Mouse (Mus musculus) ovary, postnatal 14 days (tissue): Measurements from ENCODE around the gene A730049H05Rik.

Source experiments
- DNase-seq: peaks from one replicate; pipeline ENCODE4 v3.0.0; 2022; ENCODE audit warnings: low spot score

A730049H05Rik gene

DNA sequence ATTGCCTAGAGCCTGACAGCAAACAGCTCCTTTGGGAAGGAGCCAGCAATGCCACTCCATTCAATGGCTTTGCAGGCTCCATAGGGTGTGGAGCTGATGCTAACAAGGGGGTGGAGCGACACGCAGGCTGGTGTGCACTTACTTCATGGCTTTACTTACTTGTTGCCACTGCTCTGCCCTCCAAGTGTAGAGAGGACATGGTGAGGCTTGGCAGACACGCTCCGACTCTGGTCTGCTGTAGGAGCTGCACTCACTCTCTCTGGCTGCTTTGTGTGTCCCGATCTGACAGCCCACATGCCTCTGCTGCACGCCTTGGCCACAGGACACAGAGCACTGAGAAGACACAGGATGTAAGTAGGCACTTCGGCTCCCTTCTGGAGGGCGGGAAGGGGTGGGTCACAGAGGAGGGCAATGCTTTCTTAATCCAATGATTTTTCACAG lies at the start of gene A730049H05Rik:
TSS of gene A730049H05Rik (plus strand) at position 168 of the 441 bp plus-strand sequence.
- DNase-seq, result no peak

DNA sequence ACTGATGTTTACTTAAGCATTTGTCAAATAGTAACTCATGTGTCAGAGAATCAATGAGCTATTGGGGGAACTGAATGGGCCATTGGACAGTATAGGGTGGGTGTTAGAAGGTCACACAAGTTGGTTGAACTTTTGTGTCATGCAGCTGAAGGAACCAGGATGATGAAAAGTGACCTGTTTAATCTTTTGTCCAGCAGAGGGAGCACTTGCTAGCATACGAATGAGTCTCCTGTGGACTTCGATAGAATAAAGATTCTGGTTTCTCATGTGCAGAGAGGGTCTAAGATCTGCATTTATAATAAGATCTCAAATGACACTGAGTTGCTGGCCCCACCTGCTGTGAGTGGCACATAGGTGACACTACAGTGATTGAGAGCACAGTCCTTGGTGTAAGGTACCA lies 39.9 kb upstream of the A730049H05Rik start:
- no peak for DNase-seq

DNA sequence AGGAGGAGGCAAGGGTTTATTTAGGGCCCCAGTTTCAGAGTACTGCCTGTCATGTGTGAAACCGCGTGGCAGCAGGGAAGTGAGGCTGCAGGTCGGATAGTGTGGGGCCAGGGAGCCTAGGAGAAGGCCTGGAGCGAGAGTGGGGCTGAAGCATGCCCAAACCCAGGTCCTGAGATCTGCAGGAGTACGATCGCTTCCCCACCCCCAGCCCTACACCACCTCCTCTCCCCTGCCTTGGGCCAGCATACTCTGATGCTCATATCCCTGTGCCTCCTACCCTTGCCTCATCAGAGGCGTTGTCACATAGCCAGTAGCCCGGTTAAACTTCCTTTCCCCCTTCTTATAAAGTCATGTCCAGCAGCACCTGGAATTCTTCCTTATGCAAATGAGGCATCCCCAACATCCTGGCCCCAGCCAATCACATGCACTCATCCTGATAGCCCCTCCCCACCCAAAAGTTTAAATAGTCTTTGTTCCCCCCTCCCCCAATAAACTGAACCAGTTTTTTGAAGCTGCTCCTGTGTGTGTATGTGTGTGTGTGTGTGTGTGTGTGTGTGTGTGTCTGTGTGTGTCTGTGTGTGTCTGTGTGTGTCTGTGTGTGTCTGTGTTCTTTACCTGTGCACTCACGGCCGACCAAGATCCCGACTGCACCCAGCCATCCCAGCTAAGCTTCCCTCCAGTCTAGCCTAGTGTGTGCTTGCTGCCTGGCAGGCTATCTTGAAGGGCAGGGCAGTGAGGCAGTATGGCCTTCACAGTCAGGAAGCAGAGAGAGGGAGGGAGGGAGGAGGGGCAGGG lies 36.9 kb upstream of the A730049H05Rik start:
- no peak for DNase-seq

DNA sequence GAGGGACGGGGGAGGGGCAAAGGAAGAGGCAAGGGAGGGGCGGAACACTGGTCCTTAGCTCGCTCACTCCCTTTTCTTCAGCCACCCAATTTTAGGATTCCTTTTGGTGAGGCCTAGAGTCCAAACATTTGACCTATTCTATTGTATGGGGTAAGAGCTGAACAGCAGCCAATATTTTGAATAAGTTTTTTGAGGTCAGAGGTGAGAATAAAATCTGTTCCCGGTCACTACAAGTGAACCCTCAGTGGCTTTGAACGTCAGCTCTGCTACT lies 36.4 kb upstream of the A730049H05Rik start:
- DNase-seq, result no peak

DNA sequence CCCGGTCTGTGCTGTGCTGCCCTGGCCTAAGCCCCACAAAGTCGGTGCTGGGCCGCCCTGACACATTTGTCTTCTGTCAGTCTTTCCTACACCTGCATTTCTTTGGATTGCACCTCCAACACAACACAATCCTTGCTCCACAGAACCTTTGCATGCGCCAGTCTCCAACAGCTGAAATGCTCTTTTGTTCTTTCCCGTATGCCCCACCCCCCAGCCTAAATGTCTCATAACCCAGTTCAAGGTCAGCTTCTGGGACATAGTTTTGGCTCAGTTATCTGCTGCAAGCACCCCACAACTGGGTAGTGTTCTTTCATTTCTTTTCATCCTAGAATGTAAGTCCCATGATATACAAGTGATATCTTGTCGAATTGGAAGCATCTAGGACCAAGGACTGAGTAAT lies 34.8 kb upstream of the A730049H05Rik start:
- DNase-seq, result no peak

DNA sequence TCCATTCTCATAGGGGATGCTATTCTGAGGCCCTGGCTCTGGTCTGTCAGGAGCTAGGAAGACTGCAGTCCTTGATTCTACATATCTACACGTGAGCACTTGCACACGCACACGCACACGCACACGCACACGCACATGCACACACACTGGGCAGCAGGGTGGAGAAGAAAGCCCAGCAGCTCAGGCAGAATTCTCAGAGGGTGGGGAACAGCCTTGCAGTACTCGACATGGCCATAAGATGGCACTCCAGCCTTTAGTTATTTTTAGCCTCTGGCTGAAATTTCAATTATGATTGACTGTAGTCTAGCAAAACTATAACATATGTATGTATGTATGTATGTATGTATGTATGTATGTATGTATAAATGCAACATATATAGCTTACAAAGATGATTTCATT lies 31.5 kb upstream of the A730049H05Rik start:
- peak; percentile 52 for DNase-seq

DNA sequence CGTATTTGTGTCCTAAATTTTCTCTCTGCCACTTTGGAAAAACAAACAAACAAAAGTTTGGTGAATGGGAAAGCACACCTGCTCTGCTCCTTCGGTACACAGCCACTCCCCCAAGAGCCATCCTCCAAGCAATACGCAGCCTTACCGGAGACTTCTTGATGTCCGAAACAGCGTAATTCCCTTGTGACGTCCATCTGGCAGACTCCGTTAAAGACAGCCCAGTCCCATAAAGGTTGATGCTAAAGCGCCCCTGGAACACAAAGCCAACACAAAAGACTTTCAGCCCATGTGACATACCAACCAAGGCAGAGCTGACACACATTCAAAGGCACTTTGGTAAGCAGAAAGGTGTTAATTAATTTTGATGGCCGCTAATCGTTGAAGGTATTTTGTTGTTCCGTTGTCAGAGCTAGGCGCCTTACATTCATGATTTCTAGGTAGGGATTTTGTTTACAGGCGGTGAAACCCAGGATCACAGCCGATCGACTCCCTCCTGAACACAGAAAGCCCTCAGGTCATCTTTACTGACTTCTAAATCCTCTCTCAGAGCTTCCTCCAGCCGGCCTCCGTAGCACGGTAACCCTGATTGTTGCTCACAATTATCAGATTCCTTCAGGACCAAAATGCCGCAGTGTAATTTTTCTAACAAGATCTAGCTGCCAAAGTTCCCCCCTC lies 29.4 kb upstream of the A730049H05Rik start:
- DNase-seq, result no peak

DNA sequence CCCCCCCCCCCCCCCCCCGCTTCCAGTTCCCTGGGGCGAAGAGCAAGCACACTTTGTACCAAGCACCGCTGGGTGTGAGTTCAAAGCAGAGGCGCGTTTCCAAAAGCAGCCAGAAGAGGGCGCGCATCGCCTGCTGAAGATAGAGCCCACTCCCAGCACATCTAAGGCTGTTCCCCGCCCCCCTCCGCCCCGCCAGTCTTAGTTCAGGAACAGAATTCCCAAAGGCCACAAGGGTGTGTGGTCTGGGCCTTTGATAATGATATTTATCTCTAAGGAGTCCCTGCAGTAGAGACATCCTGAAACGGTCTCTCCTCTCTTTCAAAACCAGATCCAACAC lies 28.9 kb upstream of the A730049H05Rik start:
- peak; percentile 89 for DNase-seq

DNA sequence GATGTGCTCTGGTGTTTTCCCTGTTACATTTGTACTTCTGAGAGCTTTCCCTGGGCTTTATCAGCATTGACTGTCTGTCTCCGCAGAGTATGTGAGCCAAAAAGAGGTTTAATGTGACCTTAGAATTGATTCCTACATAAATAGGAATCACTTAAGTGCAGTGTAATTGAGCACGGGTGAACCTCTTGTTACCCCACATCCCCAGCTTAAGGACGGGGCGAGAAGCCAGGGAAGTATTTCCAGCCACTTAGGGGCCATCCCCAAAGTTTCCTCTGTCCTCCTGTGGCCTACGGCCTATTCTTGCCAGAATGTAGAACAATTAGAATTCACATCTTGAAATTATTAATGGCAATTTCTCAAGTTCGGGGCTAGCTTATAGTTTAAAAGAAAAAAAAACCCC lies 22.5 kb upstream of the A730049H05Rik start:
- DNase-seq, result no peak

DNA sequence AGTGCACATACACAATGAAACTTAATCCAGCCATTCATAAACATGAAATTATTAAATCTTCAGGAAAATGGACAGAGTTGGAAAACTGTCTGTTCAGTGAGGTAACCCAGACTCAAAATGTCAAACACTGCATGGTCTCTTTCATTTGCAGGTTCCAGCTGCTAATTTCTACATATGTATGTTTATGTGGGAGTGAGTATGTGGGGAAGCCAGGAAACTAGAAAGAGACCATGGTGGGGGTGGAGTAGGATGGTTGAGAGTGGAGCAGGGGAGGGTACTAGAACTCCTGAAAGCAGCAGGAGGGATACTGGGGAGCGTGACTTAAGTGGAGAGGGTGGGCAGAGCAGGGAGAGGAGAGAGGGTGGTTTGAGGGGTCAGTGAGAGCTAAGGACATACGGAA lies 14.8 kb upstream of the A730049H05Rik start:
- DNase-seq, result no peak

DNA sequence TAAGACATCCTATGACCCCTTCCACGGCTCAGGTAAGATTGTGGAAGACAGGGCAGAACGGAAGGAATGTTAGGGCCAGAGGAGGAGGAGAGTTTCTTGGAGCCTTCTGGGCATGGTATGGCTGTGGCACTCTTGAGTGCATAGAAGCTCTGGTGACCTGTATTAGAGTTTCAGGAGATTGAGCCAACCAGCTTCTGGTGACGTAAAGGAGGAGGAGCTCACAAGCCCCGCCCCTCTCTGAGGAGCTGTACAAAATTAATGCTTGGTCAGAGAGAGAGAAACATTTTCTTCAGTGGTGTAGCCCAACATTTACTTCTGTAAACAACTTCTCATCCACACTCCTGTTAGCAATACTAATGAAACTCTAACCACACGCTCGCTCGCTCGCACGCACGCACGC lies 13.9 kb upstream of the A730049H05Rik start:
- no peak for DNase-seq

DNA sequence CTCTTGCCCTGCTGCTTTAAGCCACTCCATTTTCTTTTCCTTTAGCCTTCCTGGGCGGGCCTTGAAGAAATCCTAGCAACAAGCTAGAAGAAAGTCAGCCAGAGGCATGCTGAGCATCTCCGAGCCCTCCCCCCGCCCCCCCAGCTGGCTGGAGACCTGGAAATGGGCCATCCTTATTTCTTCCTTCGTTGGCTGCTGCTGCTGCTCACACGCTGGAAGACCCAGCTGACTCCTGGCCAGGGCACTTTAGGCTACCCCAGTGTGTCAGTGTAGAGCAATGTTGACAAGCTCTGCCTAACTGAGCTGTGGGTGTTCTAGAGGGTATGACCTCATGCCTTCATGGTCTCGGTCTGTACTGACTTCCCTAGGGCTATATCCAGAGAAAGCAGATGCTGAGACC lies 13.1 kb upstream of the A730049H05Rik start:
- DNase-seq, result no peak

DNA sequence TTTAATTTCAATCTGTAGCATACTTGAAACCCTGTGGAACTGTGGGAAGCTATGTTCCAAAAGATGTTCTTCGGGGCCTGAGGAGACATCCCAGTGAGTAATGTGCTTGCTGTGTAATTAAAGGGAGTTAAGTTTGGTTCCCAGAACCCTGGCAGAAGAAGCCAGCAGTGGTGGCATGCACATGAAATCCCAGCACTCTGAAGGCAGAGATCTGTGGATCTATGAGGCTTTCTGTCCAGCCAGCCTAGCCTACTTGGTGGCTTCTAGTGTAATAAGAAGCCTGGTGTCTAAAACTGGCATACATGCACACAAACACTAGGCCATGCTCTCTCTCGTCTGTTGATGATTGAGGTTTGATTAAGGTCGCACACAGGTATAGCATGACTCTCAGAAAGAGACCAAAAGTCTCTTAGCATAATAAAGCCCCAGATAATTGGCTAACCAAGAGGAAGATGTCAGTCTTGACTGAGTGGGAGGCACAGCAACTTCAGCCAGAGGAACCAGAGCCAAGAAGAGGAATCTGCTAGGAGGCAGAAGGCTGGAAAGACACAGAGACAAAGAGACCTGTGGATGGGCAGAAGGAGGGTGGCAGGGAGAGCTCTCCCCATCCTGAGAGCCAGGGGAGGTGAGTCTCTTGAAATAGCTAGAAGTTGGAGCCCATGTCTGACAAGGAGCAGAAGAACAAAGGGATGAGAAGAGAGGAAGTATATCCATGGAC lies 11.9 kb upstream of the A730049H05Rik start:
- no peak for DNase-seq

DNA sequence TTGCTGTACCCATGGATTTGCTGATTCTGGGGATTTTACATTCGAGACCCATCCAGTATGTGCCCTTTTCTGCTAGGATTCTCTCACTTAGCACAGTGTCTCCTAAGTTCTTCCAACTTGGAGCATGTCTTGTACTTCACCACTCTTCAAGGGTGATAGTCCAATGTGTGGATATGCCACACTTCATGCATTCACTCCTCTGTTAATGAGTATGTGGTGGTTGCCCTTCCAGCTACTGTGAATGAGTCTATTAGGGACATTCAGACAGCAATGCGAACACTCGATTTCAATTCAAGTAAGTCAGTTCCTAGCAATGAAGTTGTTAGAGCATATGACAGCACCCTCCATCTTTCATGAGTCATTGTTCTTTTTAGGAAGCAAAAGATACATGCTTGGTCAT lies 6.5 kb upstream of the A730049H05Rik start:
- DNase-seq, result no peak

DNA sequence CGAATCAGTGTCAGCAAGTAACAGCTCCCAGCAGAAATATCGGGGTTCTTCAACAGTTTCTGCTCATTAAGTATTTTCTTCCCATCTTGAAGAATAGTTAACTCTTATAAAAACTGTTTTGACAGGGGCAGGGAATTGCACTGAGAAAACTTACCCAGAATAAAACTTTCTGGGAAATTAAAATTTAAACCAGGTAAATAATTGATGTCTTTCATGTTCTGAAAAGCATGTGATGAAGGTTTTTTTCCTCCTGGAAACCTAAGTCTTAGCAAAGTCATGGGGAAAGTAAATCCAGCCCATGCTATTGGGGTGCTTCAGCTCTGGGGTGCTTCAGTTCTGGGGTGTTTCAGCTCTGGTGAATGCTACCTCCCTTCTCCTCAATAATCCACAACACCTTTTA lies 5.7 kb upstream of the A730049H05Rik start:
- DNase-seq, result no peak

DNA sequence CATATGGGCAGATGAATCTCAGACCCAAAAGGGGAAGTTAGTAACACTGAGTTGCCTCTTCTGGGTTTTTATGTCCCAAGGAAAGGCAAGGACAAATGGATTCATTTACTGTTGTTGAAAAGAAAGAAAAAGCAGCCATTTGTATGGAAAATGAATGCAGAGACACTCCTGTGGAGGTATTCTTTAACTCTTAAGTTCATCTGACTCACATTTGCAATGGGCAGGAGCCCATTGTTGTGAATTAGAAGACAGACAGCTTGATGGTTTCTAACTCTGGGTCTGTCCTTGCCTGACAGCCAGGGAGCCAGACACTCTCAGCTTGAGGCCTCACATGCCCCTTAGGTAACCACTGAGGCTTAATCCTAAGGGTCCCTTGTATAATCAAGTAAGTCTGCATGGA lies 4.7 kb upstream of the A730049H05Rik start:
- no peak for DNase-seq

DNA sequence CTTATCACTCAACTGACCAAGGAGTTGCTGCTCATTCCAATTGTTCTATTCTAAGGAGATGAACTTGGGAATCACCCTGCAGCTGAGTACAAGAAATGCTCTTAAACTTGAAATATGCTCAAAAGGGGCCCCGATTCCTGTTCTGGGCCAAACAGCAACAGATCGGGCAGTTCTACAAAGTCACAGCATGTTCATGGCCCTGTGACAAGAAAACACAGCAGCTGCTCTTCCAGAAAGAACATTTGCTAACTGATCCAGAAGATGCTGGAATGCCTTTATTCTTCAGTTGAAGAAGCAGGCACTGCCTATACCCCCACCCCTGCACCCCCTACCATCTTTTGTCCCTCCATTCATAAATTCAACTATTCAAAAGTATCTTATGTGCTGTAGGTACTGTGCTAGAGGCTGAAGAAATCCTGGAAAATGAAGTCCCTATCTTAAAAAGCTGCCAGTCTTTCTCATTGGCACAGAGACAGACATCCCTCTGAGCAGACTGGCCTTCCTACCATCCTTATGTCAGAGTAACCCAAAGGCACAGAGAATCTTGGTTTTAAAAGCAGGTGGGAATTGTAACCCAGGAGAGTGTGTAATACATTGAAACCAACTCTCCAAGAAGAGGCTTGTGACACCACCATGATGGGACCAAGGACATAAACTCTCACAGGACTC lies 3.4 kb upstream of the A730049H05Rik start:
- peak; percentile 8 for DNase-seq

DNA sequence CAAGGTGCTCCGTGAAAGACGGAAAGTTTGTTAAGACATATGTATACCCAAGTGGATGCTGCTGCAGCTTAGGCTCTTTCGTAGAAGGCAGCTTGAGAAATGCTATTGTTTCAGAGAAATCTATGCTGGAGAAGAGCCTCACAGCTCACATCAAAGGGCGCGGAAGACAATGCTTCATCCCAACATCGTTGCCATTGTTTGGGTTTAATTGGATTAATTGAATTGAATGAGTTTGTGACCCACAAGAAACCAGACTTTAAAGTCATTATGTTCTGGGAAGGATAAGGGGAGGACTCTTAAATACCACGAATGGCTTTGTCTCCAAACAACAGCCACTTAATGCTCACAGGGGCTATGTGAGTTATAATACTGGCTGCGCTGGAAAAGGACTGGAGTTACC lies 1.4 kb downstream of the A730049H05Rik start:
- DNase-seq, result no peak

DNA sequence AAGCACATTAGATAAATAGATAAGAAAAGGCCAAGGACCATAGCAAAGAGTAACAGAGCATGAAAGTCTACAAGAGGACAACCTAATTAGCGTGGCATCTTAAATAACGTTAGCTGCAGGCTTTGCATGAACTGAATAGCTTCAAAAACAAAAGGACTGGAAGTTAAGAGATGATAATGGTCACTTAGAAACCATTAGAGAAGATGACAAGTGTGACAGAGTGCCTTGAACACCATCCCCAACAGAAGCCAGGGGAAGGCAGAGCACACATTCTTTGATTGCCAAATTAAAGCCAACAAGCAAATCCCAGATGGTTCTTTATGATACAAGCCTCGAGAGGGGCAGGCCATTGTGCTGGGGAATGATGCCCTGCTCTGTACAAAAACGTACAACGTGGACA lies 5.3 kb downstream of the A730049H05Rik start:
- DNase-seq, result no peak

DNA sequence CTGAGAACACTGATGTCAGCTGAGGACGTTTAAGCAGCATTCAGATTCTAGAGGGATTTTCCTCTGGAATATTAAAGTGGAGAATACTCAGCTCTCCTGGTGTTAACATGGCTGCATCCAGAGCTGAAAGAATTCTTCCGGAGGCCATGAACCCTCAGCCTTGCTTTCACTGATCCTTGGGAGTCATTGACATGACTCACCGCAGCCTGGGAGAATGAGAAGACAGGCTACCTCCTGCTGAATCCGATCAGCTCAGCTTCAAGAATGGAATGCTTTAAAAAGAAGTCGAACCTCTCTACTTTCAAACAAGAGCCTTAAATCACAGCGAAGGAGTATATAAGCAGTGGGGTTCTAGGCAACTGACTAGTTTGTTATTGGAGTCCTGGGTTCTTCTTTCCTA lies 5.7 kb downstream of the A730049H05Rik start:
- DNase-seq, result no peak

DNA sequence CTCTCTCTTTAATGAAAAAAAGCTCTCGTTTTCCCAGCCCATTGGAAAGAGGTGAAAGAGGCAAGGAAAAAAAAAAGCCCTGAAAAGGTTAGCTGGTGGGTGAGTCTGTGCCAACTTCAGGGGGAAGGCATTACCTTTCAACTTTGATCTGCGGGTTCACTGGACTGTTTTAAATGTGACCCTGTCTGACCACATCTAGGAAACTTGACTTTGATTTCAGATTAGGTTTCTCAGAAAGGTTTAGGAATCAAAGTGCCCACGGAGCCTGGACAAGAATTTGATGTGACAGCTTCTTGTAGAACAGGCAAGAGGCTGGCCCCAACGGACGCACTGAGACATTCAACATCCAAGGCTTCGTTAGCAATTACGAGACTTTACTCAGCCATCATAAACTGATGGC lies 7.7 kb downstream of the A730049H05Rik start:
- no peak for DNase-seq

DNA sequence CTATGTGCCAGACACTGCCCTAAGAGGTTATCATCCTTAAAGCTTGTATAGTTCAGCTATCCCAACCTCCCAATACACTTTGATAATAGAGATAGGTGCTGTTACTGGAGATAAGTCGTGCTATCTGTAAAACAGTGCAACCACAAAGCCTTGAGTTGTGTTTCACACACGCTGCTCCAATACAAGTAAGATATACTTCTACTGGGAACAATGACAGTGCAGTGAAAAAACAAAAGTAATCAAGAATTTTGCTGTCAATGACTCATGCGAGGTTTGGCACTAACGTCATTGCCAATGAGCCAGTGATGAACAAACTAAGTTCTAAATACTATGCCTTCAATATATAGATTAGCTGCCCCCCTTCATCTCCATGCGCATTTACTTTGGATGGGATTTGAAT lies 10.3 kb downstream of the A730049H05Rik start:
- DNase-seq, result no peak

DNA sequence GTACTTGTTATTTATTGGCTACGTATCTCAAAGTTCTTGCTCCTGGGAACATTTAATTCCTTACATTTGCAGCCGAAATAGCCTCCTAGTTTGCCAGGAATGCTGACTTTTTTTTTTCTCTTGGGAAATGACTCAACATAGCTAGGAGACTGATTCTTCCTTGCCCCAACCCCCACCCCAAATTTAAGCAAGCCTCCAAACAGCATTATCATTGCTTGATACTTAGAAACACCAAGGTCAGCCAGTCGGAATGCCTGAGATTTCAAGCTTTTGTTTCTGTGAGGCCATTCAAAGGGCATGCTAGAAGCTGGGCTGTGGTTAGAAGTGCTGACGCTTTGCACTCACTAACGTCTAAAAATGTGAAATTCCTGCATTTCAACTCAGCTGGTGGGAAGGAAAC lies 11.1 kb downstream of the A730049H05Rik start:
- no peak for DNase-seq
